ENCODE assay signal across 7 mouse cellular contexts in genomic region chr9:75306126-75306898, GRCm38 (mm10). TPM values are rescaled to one million over a fixed set of nuclear protein-coding genes. Genes with fewer than 3 reads are reported as not detected.
DNase-seq lines count a peak whose midpoint lies in the region; ATAC-seq and TF ChIP-seq lines count a peak whose summit lies in the region.

Gene Gnb5, plus strand, starts transcription at chr9:75306288.

- no peak within 1 kb of the TSS for H3K27ac ChIP-seq in embryonic fibroblast, embryonic 13.5 days (ENCODE audit: insufficient read depth, low read length)
- no peak within 1 kb of the TSS for H3K27ac ChIP-seq in hindbrain, embryonic 14.5 days
- H3K27ac ChIP-seq in midbrain, embryonic 13.5 days, result no peak within 1 kb of the TSS

- TF ChIP-seq POLR2A in embryonic fibroblast, embryonic 13.5 days (IDR thresholded peaks at IDR 0.05; ENCODE audit: low read depth, low read length), result no peak

- no peak within 1 kb of the TSS for H3K9ac ChIP-seq in hindbrain, embryonic 14.5 days
- H3K9ac ChIP-seq in midbrain, embryonic 13.5 days (replicated peaks), result no peak within 1 kb of the TSS

- in situ Hi-C loops in Patski (cut with MboI; ENCODE audit: low pct_unique_long_range_greater_than_20kb), result no loop called here

- no peak within 1 kb of the TSS for H3K4me3 ChIP-seq in embryonic fibroblast, embryonic 13.5 days (ENCODE audit: insufficient read depth, low read length)
- no peak within 1 kb of the TSS for H3K4me3 ChIP-seq in hindbrain, embryonic 14.5 days (replicated peaks; ENCODE audit: low read length)
- H3K4me3 ChIP-seq in midbrain, embryonic 13.5 days (replicated peaks), result no peak within 1 kb of the TSS

- no peak for DNase-seq in Patski (ENCODE audit: low read depth, low spot score)
- DNase-seq in adrenal gland, adult 8-10 months, result no peak
- peak; percentile 49 for DNase-seq in hindbrain, embryonic 14.5 days (ENCODE audit: low spot score)
- no peak for DNase-seq in spleen, postnatal 14 days (ENCODE audit: low spot score in 2 of 2)

- no peaks in the 10 kb centered on the region for H3K4me1 ChIP-seq in embryonic fibroblast, embryonic 13.5 days (ENCODE audit: control insufficient read depth, insufficient read depth, low read length)
- no peaks in the 10 kb centered on the region for H3K4me1 ChIP-seq in hindbrain, embryonic 14.5 days (replicated peaks; ENCODE audit: control insufficient read depth, insufficient read depth, low read length)
- H3K4me1 ChIP-seq in midbrain, embryonic 13.5 days (replicated peaks), result no peaks in the 10 kb centered on the region

- H3K36me3 ChIP-seq in hindbrain, embryonic 14.5 days (replicated peaks; ENCODE audit: control insufficient read depth, insufficient read depth), result no peaks in the 10 kb centered on the region
- H3K36me3 ChIP-seq in midbrain, embryonic 13.5 days, result no peaks in the 10 kb centered on the region

- H3K9me3 ChIP-seq in hindbrain, embryonic 14.5 days (ENCODE audit: control insufficient read depth, low read length), result no peaks in the 10 kb centered on the region
- no peaks in the 10 kb centered on the region for H3K9me3 ChIP-seq in midbrain, embryonic 13.5 days

- no peak for ATAC-seq in Patski
- no peak for ATAC-seq in hindbrain, embryonic 14.5 days (ENCODE audit: low FRiP score)
- no peak for ATAC-seq in midbrain, embryonic 13.5 days
- no peak for ATAC-seq in granulocyte monocyte progenitor cell, adult 5-6 weeks (replicated peaks; ENCODE audit: poor library complexity, severe bottlenecking)

- POLR2A ChIA-PET in Patski (lab: Charles Lee), result no interaction called here

- H3K27me3 ChIP-seq in Patski, result no peaks in the 10 kb centered on the region
- H3K27me3 ChIP-seq in hindbrain, embryonic 14.5 days (ENCODE audit: control insufficient read depth, insufficient read depth, low read length), result no peaks in the 10 kb centered on the region
- no peaks in the 10 kb centered on the region for H3K27me3 ChIP-seq in midbrain, embryonic 13.5 days

- no peak for TF ChIP-seq CTCF in Patski (IDR thresholded peaks at IDR 0.05)
- TF ChIP-seq CTCF in embryonic fibroblast, embryonic 13.5 days (IDR thresholded peaks at IDR 0.05; ENCODE audit: borderline replicate concordance, insufficient read depth, low read length), result no peak

- CTCF ChIA-PET in Patski (lab: Charles Lee), result interaction anchor here (0.7 kb wide), 1 partner anchor 12 kb away, joined by 3 read pairs; no protein-coding TSS in a partner anchor

- 69% methylated on average over 11 of the region's 11 CpGs for WGBS in hindbrain, embryonic 14.5 days
- 73% methylated on average over 11 of the region's 11 CpGs for WGBS in midbrain, embryonic 13.5 days

- H3K4me2 ChIP-seq in hindbrain, embryonic 14.5 days (replicated peaks), result no peak within 1 kb of the TSS
- H3K4me2 ChIP-seq in midbrain, embryonic 13.5 days (replicated peaks), result no peak within 1 kb of the TSS

RNA-seq across cellular contexts. Expression of gene Gnb5, which starts in this region (rescaled TPM):
- polyA plus RNA-seq in Patski (2021), result 58.9 TPM
- 10 to 100 TPM; 56.0 to 79.4 (median 66.8) TPM for total RNA-seq in adrenal gland, adult 8-10 months (2022)
- 23.1 and 24.0 TPM in 2 replicates for polyA plus RNA-seq in embryonic fibroblast, embryonic 13.5 days (2011; ENCODE audit: insufficient read length, low read depth, missing spikeins)
- polyA plus RNA-seq in hindbrain, embryonic 14.5 days (2014; fragmentation: Nextera tagmentation; extraction: Ambion mirVana), result 89.7 and 94.9 TPM in 2 replicates
- polyA plus RNA-seq in midbrain, embryonic 13.5 days (2015; fragmentation: Nextera tagmentation; extraction: Ambion mirVana), result 46.4 and 50.2 TPM in 2 replicates
- 4.1 and 5.0 TPM in 2 replicates for total RNA-seq in granulocyte monocyte progenitor cell, adult 5-6 weeks (2014; fragmentation: Nextera tagmentation)
- total RNA-seq in granulocyte monocyte progenitor cell, adult 5-6 weeks (2017), result 2.7 and 2.8 TPM in 2 replicates

Comparison
In these comparisons a context has a peak if more than half of its experiments do, and no peak if none do; other contexts are left out.
1. RNA of gene Gnb5 (total RNA-seq): 56.0 to 79.4 TPM in adrenal gland, adult 8-10 months; 2.7 to 5.0 TPM in granulocyte monocyte progenitor cell, adult 5-6 weeks; every median in the first group is over 4 times any median in the second.